Mouse (Mus musculus) neural tube, embryonic 11.5 days (tissue): ENCODE results near the gene Cdk7. TPM values are rescaled to one million over a fixed set of nuclear protein-coding genes. Genes with fewer than 3 reads are reported as not detected.

ENCODE experiments used
- ATAC-seq: fragments of 200-750 bp; cut with Nextera tagmentation; 2 replicates; pipeline ENCODE4 v1.8.0; 2017; ENCODE audit warnings: moderate number of reproducible peaks, mild to moderate bottlenecking, moderate TSS enrichment, moderate library complexity; ENCODE audit not compliant: insufficient read depth, low FRiP score, low TSS enrichment
- DNase-seq: peaks from one replicate; pipeline ENCODE4 v3.0.0-alpha.2; 2015; ENCODE audit warnings: low spot score
- H3K27ac ChIP-seq: fragments of 300-500 bp; sonication (generic); 2 replicates; pipeline ENCODE4 v1.5.1; 2014; ENCODE audit warnings: low read depth, mild to moderate bottlenecking, low read length
- H3K27me3 ChIP-seq: fragments of 300-500 bp; sonication (generic); 2 replicates; pipeline ENCODE4 v1.6.1; 2014; ENCODE audit warnings: mild to moderate bottlenecking, low read length, mixed read lengths; ENCODE audit not compliant: control insufficient read depth, insufficient read depth
- H3K36me3 ChIP-seq: fragments of 300-500 bp; sonication (generic); 2 replicates; pipeline ENCODE4 v1.6.1; 2014; ENCODE audit warnings: mild to moderate bottlenecking, low read length, moderate library complexity, mixed read lengths; ENCODE audit not compliant: control insufficient read depth, insufficient read depth
- H3K4me1 ChIP-seq: fragments of 300-500 bp; sonication (generic); 2 replicates; pipeline ENCODE4 v1.6.1; 2014; ENCODE audit warnings: low read length, mixed read lengths; ENCODE audit not compliant: control insufficient read depth, insufficient read depth
- H3K4me2 ChIP-seq: fragments of 300-500 bp; sonication (generic); 2 replicates; pipeline ENCODE4 v1.6.1; 2014; ENCODE audit warnings: low read depth, mild to moderate bottlenecking, moderate library complexity
- H3K4me3 ChIP-seq: fragments of 300-500 bp; sonication (generic); 2 replicates; pipeline ENCODE4 v1.5.1; 2014; ENCODE audit warnings: low read depth, low read length
- H3K9ac ChIP-seq: fragments of 300-500 bp; sonication (generic); 2 replicates; pipeline ENCODE4 v1.6.1; 2014; ENCODE audit warnings: mild to moderate bottlenecking, low read length
- H3K9me3 ChIP-seq: fragments of 300-500 bp; sonication (generic); 2 replicates; pipeline ENCODE4 v1.6.1; 2016; ENCODE audit warnings: low read length; ENCODE audit not compliant: control insufficient read depth
- WGBS: fragments of 180-500 bp; shearing (Covaris S2); extraction: QIAGEN DNeasy Blood & Tissue Kit; methylation state at CpG from one replicate; pipeline ENCODE4 v1.1.7; 2014; 5-methylcytosine and 5-hydroxymethylcytosine counted together
- polyA plus RNA-seq: library from polyadenylated mRNA; unstranded; fragments of >200 nt; fragmentation: Nextera tagmentation; extraction: Ambion mirVana; gene quantifications from 2 replicates; pipeline ENCODE4 v1.2.1, GENCODE M21; 2014

Gene Cdk7
- polyA plus RNA-seq, 1 experiment from 2014 or later, result 69.0 TPM

GRCm38 (mm10) chr13:100706206-100706605, 24.5 kb downstream of the Cdk7 start:
- H3K9me3 ChIP-seq, result no peaks in the 10 kb centered on the region
- H3K4me1 ChIP-seq, result no peaks in the 10 kb centered on the region
- no peak overlapping the region for H3K27ac ChIP-seq
- ATAC-seq, result no peak
- no peaks in the 10 kb centered on the region for H3K27me3 ChIP-seq
- no peak overlapping the region for H3K9ac ChIP-seq
- no peak overlapping the region for H3K4me2 ChIP-seq
- no peak overlapping the region for H3K4me3 ChIP-seq
- DNase-seq, result no peak
- 97% methylated on average over 7 of the region's 7 CpGs for WGBS
- peaks cover 33% of the 10 kb centered on the region for H3K36me3 ChIP-seq

DNA sequence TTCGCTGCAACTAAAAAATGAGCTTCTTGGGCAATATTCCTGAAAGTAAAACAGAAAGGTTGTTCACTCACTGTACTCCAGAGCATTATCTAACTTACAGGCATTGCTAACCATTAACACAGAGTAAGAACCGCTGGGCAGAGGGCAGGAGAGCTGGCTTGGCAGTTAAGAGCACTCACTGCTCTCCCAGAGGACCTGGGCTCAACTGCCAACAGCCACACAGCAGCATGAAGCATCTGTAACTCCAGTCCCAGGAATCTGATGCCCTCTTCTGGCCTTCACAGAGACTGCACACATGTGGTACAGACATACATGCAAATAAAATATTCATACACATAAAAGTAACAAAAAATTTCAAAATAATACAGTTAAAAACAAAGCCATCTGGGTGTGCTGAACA, 27.3 kb downstream of the Cdk7 start:
- Histone ChIP-seq H3K4me2 (no peak overlapping the region), H3K27ac (no peak overlapping the region), H3K36me3 (peaks cover 28% of the 10 kb centered on the region), H3K9ac (no peak overlapping the region), H3K27me3 (no peaks in the 10 kb centered on the region), H3K4me3 (no peak overlapping the region), H3K4me1 (no peaks in the 10 kb centered on the region), H3K9me3 (no peaks in the 10 kb centered on the region)
- ATAC-seq (no peak), DNase-seq (no peak)
- 99% methylated on average over 2 of the region's 2 CpGs for WGBS

GRCm38 (mm10) chr13:100698866-100699265, 31.9 kb downstream of the Cdk7 start:
- Histone ChIP-seq H3K36me3 (peaks cover 13% of the 10 kb centered on the region), H3K9me3 (no peaks in the 10 kb centered on the region), H3K27me3 (no peaks in the 10 kb centered on the region), H3K27ac (no peak overlapping the region), H3K4me3 (no peak overlapping the region), H3K9ac (no peak overlapping the region), H3K4me2 (no peak overlapping the region), H3K4me1 (no peaks in the 10 kb centered on the region)
- 96% methylated on average over 10 of the region's 10 CpGs for WGBS
- no peak for ATAC-seq
- DNase-seq, result no peak

- peaks cover 8% of the 10 kb centered on the region for H3K36me3 ChIP-seq
- DNase-seq, result no peak
- WGBS, result 95% methylated on average over 3 of the region's 3 CpGs
Observed at GRCm38 (mm10) chr13:100697541-100697940, 33.2 kb downstream of the Cdk7 start.

GRCm38 (mm10) chr13:100687513-100687912, 43.2 kb downstream of the Cdk7 start:
- ATAC-seq (no peak), DNase-seq (no peak)
- no peaks in the 10 kb centered on the region for H3K9me3 ChIP-seq
- H3K27ac ChIP-seq, result no peak overlapping the region
- H3K36me3 ChIP-seq, result no peaks in the 10 kb centered on the region
- H3K4me2 ChIP-seq, result no peak overlapping the region
- no peak overlapping the region for H3K9ac ChIP-seq
- no peaks in the 10 kb centered on the region for H3K4me1 ChIP-seq
- no peak overlapping the region for H3K4me3 ChIP-seq
- 73% methylated on average over 7 of the region's 7 CpGs for WGBS
- H3K27me3 ChIP-seq, result no peaks in the 10 kb centered on the region

More at GRCm38 (mm10) chr13:100697541-100697940, 33.2 kb downstream of the Cdk7 start:
- Histone ChIP-seq H3K4me3 (no peak overlapping the region), H3K27ac (no peak overlapping the region), H3K9me3 (no peaks in the 10 kb centered on the region), H3K27me3 (no peaks in the 10 kb centered on the region), H3K4me2 (no peak overlapping the region), H3K4me1 (no peaks in the 10 kb centered on the region), H3K9ac (no peak overlapping the region)
- ATAC-seq, result no peak

- H3K4me1 ChIP-seq, result no peaks in the 10 kb centered on the region
- no peak overlapping the region for H3K4me2 ChIP-seq
- no peak for ATAC-seq
- no peak overlapping the region for H3K27ac ChIP-seq
- no peak overlapping the region for H3K4me3 ChIP-seq
- no peak for DNase-seq
- 70% methylated on average over 2 of the region's 2 CpGs for WGBS
- H3K36me3 ChIP-seq, result no peaks in the 10 kb centered on the region
- H3K9ac ChIP-seq, result no peak overlapping the region
- no peaks in the 10 kb centered on the region for H3K27me3 ChIP-seq
- no peaks in the 10 kb centered on the region for H3K9me3 ChIP-seq
Observed at GRCm38 (mm10) chr13:100684355-100684754, 46.4 kb downstream of the Cdk7 start.

DNA sequence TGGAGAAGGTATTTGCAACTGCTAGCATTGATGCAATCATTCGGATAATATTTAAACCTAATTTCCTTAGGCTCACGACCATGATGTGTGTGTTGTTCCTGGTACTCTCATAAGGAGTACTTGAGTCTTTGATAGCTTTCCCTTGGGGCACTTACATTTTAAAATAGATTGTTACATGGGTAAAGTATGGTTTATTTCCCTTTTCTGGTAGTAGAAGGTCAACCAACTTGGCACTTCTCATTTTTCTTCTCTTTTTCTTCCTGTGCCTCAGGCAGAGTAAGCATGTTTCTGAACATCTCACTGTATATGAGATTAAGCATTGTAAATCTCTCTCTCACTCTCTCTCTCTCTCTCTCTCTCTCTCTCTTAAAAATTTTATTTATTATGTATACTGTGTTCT, 47.9 kb downstream of the Cdk7 start:
- Histone ChIP-seq H3K27ac (no peak overlapping the region), H3K36me3 (no peaks in the 10 kb centered on the region), H3K9me3 (no peaks in the 10 kb centered on the region), H3K9ac (no peak overlapping the region), H3K27me3 (no peaks in the 10 kb centered on the region), H3K4me3 (no peak overlapping the region), H3K4me1 (no peaks in the 10 kb centered on the region), H3K4me2 (no peak overlapping the region)
- 80% methylated on average over 2 of the region's 2 CpGs for WGBS
- ATAC-seq (no peak), DNase-seq (no peak)

- Histone ChIP-seq H3K36me3 (no peaks in the 10 kb centered on the region), H3K9ac (no peak overlapping the region), H3K4me1 (no peaks in the 10 kb centered on the region), H3K4me2 (no peak overlapping the region), H3K9me3 (no peaks in the 10 kb centered on the region), H3K27ac (no peak overlapping the region), H3K27me3 (no peaks in the 10 kb centered on the region), H3K4me3 (no peak overlapping the region)
- WGBS, result 88% methylated on average over 8 of the region's 8 CpGs
- ATAC-seq (no peak), DNase-seq (no peak)
Observed at GRCm38 (mm10) chr13:100681615-100682014, 49.1 kb downstream of the Cdk7 start.

- Histone ChIP-seq H3K4me1 (no peaks in the 10 kb centered on the region), H3K27ac (no peak overlapping the region), H3K4me2 (no peak overlapping the region), H3K27me3 (no peaks in the 10 kb centered on the region), H3K9me3 (no peaks in the 10 kb centered on the region), H3K36me3 (no peaks in the 10 kb centered on the region), H3K9ac (no peak overlapping the region), H3K4me3 (no peak overlapping the region)
- no peak for DNase-seq
- ATAC-seq, result no peak
- 91% methylated on average over 15 of the region's 15 CpGs for WGBS
Observed at GRCm38 (mm10) chr13:100675936-100676635, 54.7 kb downstream of the Cdk7 start.
